Mouse (Mus musculus): Measurements from ENCODE around the gene E330021D16Rik.

- TF ChIP-seq GATA1 (IDR thresholded peaks at IDR 0.05; ENCODE audit: borderline replicate concordance, low read length) (no peak), FLI1 (IDR thresholded peaks at IDR 0.05; ENCODE audit: low read length) (no peak)
These were observed 43.8 kb upstream of the E330021D16Rik start for GRCm38 (mm10) chr6:136459156-136459555.
